Mouse (Mus musculus) heart, postnatal 36 days (tissue): ENCODE measurements around the gene Rprml. TPM values are rescaled to one million over a fixed set of nuclear protein-coding genes. Genes with fewer than 3 reads are reported as not detected.

Source experiments
- total RNA-seq, 2 experiments: library from RNA; stranded (reverse); gene quantifications; 2 replicates each; pipeline ENCODE4 v1.2.3; 2021

Rprml gene
- total RNA-seq, 2 experiments from 2014 or later: not detected

Other genes starting within 250 kb of the Rprml start
- 10 to 100 TPM; 11.9 to 12.9 TPM for gene Plekhm1, start 236.9 kb upstream of the Rprml start, total RNA-seq
- not detected for gene Lrrc37a, start 145.0 kb upstream of the Rprml start, total RNA-seq
- not detected for gene Gm884, start 28.4 kb upstream of the Rprml start, total RNA-seq
- not detected for gene Lyzl6, start 10.7 kb upstream of the Rprml start, total RNA-seq
- 10 to 100 TPM; 34.7 to 34.9 TPM for gene Gosr2, start 48.3 kb downstream of the Rprml start, total RNA-seq
- 1 to 10 TPM in 1 of 2 experiments, under 1 TPM in 1; 0.83 to 1.0 TPM for gene Wnt9b, start 100.3 kb downstream of the Rprml start, total RNA-seq
- gene Wnt3, start 124.6 kb downstream of the Rprml start, total RNA-seq: not detected